Mouse (Mus musculus): ENCODE data around the gene Chga. TPM values are rescaled to one million over a fixed set of nuclear protein-coding genes. Genes with fewer than 3 reads are reported as not detected.

The Chga gene
- polyA plus RNA-seq, 1 experiment, result 73.7 TPM

- H3K4me3 ChIP-seq (ENCODE audit: low read depth, low read length), result no peak overlapping the region
- TF ChIP-seq CTCF (IDR thresholded peaks at IDR 0.05; ENCODE audit: extremely low read depth, insufficient read length, insufficient replicate concordance, low read depth, low read length) (no peak), POLR2A (IDR thresholded peaks at IDR 0.05; ENCODE audit: low read depth, low read length) (no peak)
- WGBS, result 77% methylated on average over 8 of the region's 8 CpGs
Measured at GRCm38 (mm10) chr12:102540278-102540677, 14.5 kb upstream of the Chga start.

GRCm38 (mm10) chr12:102541168-102541567, 13.6 kb upstream of the Chga start:
- no peaks in the 10 kb centered on the region for H3K36me3 ChIP-seq (ENCODE audit: control insufficient read depth, insufficient read depth, low read length)
- TF ChIP-seq POLR2A (IDR thresholded peaks at IDR 0.05; ENCODE audit: low read depth, low read length) (no peak), CTCF (IDR thresholded peaks at IDR 0.05; ENCODE audit: extremely low read depth, insufficient read length, insufficient replicate concordance, low read depth, low read length) (no peak)
- peaks cover 3% of the 10 kb centered on the region; the same call in 1 of the 2 replicates for H3K4me1 ChIP-seq (ENCODE audit: control insufficient read depth, insufficient read depth, insufficient read length, low read length)
- H3K4me3 ChIP-seq (ENCODE audit: low read depth, low read length), result no peak overlapping the region
- no peak overlapping the region for H3K27ac ChIP-seq (ENCODE audit: insufficient read depth, low read depth, low read length)
- 93% methylated on average over 7 of the region's 7 CpGs for WGBS
- H3K27me3 ChIP-seq (ENCODE audit: control insufficient read depth, insufficient read depth, low read length), result no peaks in the 10 kb centered on the region

More at GRCm38 (mm10) chr12:102540278-102540677, 14.5 kb upstream of the Chga start:
- H3K36me3 ChIP-seq (ENCODE audit: control insufficient read depth, insufficient read depth, low read length), result no peaks in the 10 kb centered on the region
- no peaks in the 10 kb centered on the region for H3K4me1 ChIP-seq (ENCODE audit: control insufficient read depth, insufficient read depth, insufficient read length, low read length)
- no peak overlapping the region for H3K27ac ChIP-seq (ENCODE audit: insufficient read depth, low read depth, low read length)
- H3K27me3 ChIP-seq (ENCODE audit: control insufficient read depth, insufficient read depth, low read length), result no peaks in the 10 kb centered on the region

GRCm38 (mm10) chr12:102545122-102545521, 9.6 kb upstream of the Chga start:
- Histone ChIP-seq H3K4me1 (ENCODE audit: control insufficient read depth, insufficient read depth, insufficient read length, low read length) (peaks cover 6% of the 10 kb centered on the region; the same call in 1 of the 2 replicates), H3K4me3 (ENCODE audit: low read depth, low read length) (no peak overlapping the region), H3K36me3 (ENCODE audit: control insufficient read depth, insufficient read depth, low read length) (no peaks in the 10 kb centered on the region), H3K27me3 (ENCODE audit: control insufficient read depth, insufficient read depth, low read length) (no peaks in the 10 kb centered on the region), H3K27ac (ENCODE audit: insufficient read depth, low read depth, low read length) (no peak overlapping the region)
- WGBS, result 26% methylated on average over 6 of the region's 6 CpGs
- TF ChIP-seq POLR2A (IDR thresholded peaks at IDR 0.05; ENCODE audit: low read depth, low read length) (no peak), CTCF (IDR thresholded peaks at IDR 0.05; ENCODE audit: extremely low read depth, insufficient read length, insufficient replicate concordance, low read depth, low read length) (no peak)

DNA sequence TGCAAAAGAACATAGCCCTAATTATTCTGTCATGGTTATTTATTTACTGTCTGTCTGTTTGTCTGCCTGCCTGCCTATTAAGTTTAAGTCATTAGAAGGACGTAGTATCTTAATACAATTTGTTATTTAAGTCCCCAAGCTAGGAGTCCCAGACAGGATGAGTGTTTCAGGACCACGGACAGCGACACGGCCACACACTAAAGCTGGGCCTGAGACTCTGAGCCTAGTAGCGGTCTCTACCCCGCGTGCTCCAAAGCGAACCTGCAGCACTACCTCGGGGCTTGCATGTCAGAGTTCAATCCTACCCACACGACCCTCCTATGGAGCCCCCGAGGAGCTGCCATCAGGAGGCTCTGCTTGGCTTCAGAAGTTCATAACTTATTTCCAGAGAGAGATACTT, 4.2 kb upstream of the Chga start:
- Histone ChIP-seq H3K27ac (ENCODE audit: insufficient read depth, low read depth, low read length) (no peak overlapping the region), H3K27me3 (ENCODE audit: control insufficient read depth, insufficient read depth, low read length) (peaks cover 12% of the 10 kb centered on the region), H3K4me1 (ENCODE audit: control insufficient read depth, insufficient read depth, insufficient read length, low read length) (peaks cover 8% of the 10 kb centered on the region), H3K4me3 (ENCODE audit: low read depth, low read length) (no peak overlapping the region), H3K36me3 (ENCODE audit: control insufficient read depth, insufficient read depth, low read length) (no peaks in the 10 kb centered on the region)
- WGBS, result 3% methylated on average over 11 of the region's 11 CpGs
- no peak for TF ChIP-seq CTCF (IDR thresholded peaks at IDR 0.05; ENCODE audit: extremely low read depth, insufficient read length, insufficient replicate concordance, low read depth, low read length)
- no peak for TF ChIP-seq POLR2A (IDR thresholded peaks at IDR 0.05; ENCODE audit: low read depth, low read length)

DNA sequence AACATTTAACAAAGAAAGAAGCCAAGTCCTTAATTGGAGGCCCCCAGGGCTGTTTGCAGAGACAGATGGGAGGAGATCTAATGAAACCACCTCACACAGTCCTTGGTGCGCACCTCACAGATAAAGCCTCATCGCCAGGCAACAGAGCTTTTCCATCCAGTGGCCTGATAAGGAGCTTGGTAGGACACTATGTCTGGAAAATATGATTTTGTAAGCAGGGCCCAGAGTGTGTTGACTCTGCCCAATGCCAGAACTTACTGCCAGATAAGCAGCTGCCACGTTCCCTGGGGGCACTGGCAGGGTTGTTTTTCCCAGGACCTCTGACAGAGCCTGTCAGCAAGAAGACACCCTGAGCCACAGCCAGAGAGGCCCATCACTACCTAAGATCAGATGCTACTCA, 3.6 kb upstream of the Chga start:
- TF ChIP-seq CTCF (IDR thresholded peaks at IDR 0.05; ENCODE audit: extremely low read depth, insufficient read length, insufficient replicate concordance, low read depth, low read length) (no peak), POLR2A (IDR thresholded peaks at IDR 0.05; ENCODE audit: low read depth, low read length) (no peak)
- peaks cover 13% of the 10 kb centered on the region for H3K27me3 ChIP-seq (ENCODE audit: control insufficient read depth, insufficient read depth, low read length)

DNA sequence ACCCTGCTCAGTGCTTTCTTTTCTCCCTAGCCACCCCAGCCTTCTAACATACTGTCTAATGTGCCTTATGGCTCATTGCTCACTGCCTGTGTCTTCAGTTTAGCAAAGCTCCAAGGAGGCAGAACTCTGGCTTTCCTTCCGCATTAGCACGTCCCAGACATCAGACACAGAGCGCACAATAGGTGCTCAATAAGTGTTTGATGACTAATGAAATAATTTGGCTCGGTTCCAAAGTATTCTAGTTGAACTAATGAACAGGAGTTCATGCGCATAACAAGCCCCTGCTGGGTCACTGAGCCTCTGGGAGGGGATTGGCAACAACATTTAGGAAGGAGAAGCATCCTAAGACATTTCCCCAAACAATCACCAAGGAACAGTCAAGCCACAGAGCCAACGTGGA, 2.8 kb upstream of the Chga start:
- 59% methylated on average over 6 of the region's 6 CpGs for WGBS
- Histone ChIP-seq H3K4me3 (ENCODE audit: low read depth, low read length) (no peak overlapping the region), H3K36me3 (ENCODE audit: control insufficient read depth, insufficient read depth, low read length) (no peaks in the 10 kb centered on the region), H3K4me1 (ENCODE audit: control insufficient read depth, insufficient read depth, insufficient read length, low read length) (peaks cover 2% of the 10 kb centered on the region), H3K27me3 (ENCODE audit: control insufficient read depth, insufficient read depth, low read length) (peaks cover 13% of the 10 kb centered on the region), H3K27ac (ENCODE audit: insufficient read depth, low read depth, low read length) (no peak overlapping the region)
- TF ChIP-seq POLR2A (IDR thresholded peaks at IDR 0.05; ENCODE audit: low read depth, low read length) (no peak), CTCF (IDR thresholded peaks at IDR 0.05; ENCODE audit: extremely low read depth, insufficient read length, insufficient replicate concordance, low read depth, low read length) (no peak)

More for the DNA sequence above, 3.6 kb upstream of the Chga start:
- Histone ChIP-seq H3K36me3 (ENCODE audit: control insufficient read depth, insufficient read depth, low read length) (no peaks in the 10 kb centered on the region), H3K4me3 (ENCODE audit: low read depth, low read length) (no peak overlapping the region), H3K4me1 (ENCODE audit: control insufficient read depth, insufficient read depth, insufficient read length, low read length) (peaks cover 5% of the 10 kb centered on the region), H3K27ac (ENCODE audit: insufficient read depth, low read depth, low read length) (no peak overlapping the region)
- 58% methylated on average over 3 of the region's 3 CpGs for WGBS

GRCm38 (mm10) chr12:102553705-102554275, 979 bp upstream of the Chga start:
- peaks cover 13% of the 10 kb centered on the region for H3K27me3 ChIP-seq (ENCODE audit: control insufficient read depth, insufficient read depth, low read length)
- no peaks in the 10 kb centered on the region for H3K36me3 ChIP-seq (ENCODE audit: control insufficient read depth, insufficient read depth, low read length)
- no peak overlapping the region for H3K4me3 ChIP-seq (ENCODE audit: low read depth, low read length)
- peaks cover 2% of the 10 kb centered on the region for H3K4me1 ChIP-seq (ENCODE audit: control insufficient read depth, insufficient read depth, insufficient read length, low read length)
- H3K27ac ChIP-seq (ENCODE audit: insufficient read depth, low read depth, low read length), result no peak overlapping the region
- WGBS, result 70% methylated on average over 14 of the region's 14 CpGs
- TF ChIP-seq CTCF (IDR thresholded peaks at IDR 0.05; ENCODE audit: extremely low read depth, insufficient read length, insufficient replicate concordance, low read depth, low read length) (no peak), POLR2A (IDR thresholded peaks at IDR 0.05; ENCODE audit: low read depth, low read length) (no peak)

All from small intestine, adult 2 months (tissue).